Mouse (Mus musculus): ENCODE data around the gene Wdr66.
A peak's percentile ranks its signal among the peaks of the same experiment; 100 is the strongest.

Wdr66 gene

GRCm38 (mm10) chr5:123315219-123315866 lies 63.4 kb downstream of the Wdr66 start:
- no peak for DNase-seq (ENCODE audit: low spot score)

GRCm38 (mm10) chr5:123317992-123318391 lies 66.1 kb downstream of the Wdr66 start:
- no peak for DNase-seq (ENCODE audit: low spot score)

- DNase-seq (ENCODE audit: low spot score): no peak
These were observed 68.2 kb downstream of the Wdr66 start for GRCm38 (mm10) chr5:123320136-123320535.

- no peak for DNase-seq (ENCODE audit: low spot score)
These were observed 72.3 kb downstream of the Wdr66 start for GRCm38 (mm10) chr5:123324242-123324641.

- no peak for DNase-seq (ENCODE audit: low spot score)
These were observed 74.3 kb downstream of the Wdr66 start for GRCm38 (mm10) chr5:123326006-123326750.

- DNase-seq (ENCODE audit: low spot score): no peak
These were observed 74.8 kb downstream of the Wdr66 start for GRCm38 (mm10) chr5:123326751-123327148.

- no peak for DNase-seq (ENCODE audit: low spot score)
These were observed 75.8 kb downstream of the Wdr66 start for GRCm38 (mm10) chr5:123327686-123328085.

- DNase-seq (ENCODE audit: low spot score): no peak
These were observed 81.7 kb downstream of the Wdr66 start for GRCm38 (mm10) chr5:123333566-123333965.

GRCm38 (mm10) chr5:123336205-123336961 lies 84.5 kb downstream of the Wdr66 start:
- no peak for DNase-seq (ENCODE audit: low spot score)

- no peak for DNase-seq (ENCODE audit: low spot score)
These were observed 86.6 kb downstream of the Wdr66 start for GRCm38 (mm10) chr5:123338463-123338862.

GRCm38 (mm10) chr5:123343707-123344627 lies 92.1 kb downstream of the Wdr66 start, which contains the start of gene Bcl7a:
Gene Bcl7a (plus strand): TSS chr5:123343834.
- DNase-seq (ENCODE audit: low spot score): peak; percentile 95

- DNase-seq (ENCODE audit: low spot score): no peak
These were observed 92.7 kb downstream of the Wdr66 start for GRCm38 (mm10) chr5:123344628-123344962.

- DNase-seq (ENCODE audit: low spot score): no peak
These were observed 93.3 kb downstream of the Wdr66 start for GRCm38 (mm10) chr5:123344963-123345852.

GRCm38 (mm10) chr5:123345853-123346654 lies 94.2 kb downstream of the Wdr66 start:
- DNase-seq (ENCODE audit: low spot score): no peak

- no peak for DNase-seq (ENCODE audit: low spot score)
These were observed 94.9 kb downstream of the Wdr66 start for GRCm38 (mm10) chr5:123346701-123347270.

GRCm38 (mm10) chr5:123347985-123348384 lies 96.1 kb downstream of the Wdr66 start:
- DNase-seq (ENCODE audit: low spot score): no peak

- DNase-seq (ENCODE audit: low spot score): no peak
These were observed 98.5 kb downstream of the Wdr66 start for GRCm38 (mm10) chr5:123350386-123350785.

GRCm38 (mm10) chr5:123355918-123356317 lies 104.0 kb downstream of the Wdr66 start:
- no peak for DNase-seq (ENCODE audit: low spot score)

- no peak for DNase-seq (ENCODE audit: low spot score)
These were observed 105.4 kb downstream of the Wdr66 start for GRCm38 (mm10) chr5:123357253-123357652.

GRCm38 (mm10) chr5:123359431-123359830 lies 107.5 kb downstream of the Wdr66 start:
- no peak for DNase-seq (ENCODE audit: low spot score)
